Mouse (Mus musculus): ENCODE data around the gene Clec3b. TPM values are rescaled to one million over a fixed set of nuclear protein-coding genes. Genes with fewer than 3 reads are reported as not detected.
A peak's percentile ranks its signal among the peaks of the same experiment; 100 is the strongest.

Gene Clec3b
- polyA plus RNA-seq, 1 experiment from 2014 or later = not detected

DNA sequence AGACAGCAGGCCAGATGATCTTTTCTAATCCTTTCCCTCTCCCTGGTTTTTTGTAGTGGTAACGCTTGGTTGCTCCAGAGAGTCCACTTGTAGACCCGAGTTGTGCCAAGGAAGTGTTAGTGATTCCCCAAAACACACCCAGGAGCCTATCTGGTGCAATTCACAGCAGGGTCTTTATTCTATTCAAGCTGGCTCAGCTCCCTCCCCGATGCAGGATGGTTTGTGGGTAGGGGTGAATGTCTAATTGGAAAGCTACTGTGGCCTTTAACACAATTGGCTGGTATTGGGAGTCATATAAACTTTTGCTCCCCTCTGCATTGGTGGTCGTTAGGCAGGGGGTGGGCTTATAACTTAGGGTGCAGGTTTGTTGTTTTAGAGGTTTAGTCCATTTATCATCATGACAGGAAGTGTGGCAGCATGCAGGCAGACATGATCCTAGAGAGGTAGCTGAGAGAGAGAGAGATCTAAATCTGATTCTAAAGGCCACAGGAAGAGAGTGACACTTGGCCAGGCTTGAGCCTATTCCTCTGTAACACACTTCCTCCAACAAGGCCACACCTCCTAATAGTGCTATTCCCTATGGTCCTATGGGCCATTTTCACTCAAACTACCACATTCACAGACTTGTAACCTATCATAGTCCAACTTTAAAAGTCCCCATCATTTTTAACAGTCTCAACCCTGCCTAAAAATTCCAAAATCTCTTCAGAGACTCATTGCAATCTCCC lies 10.7 kb upstream of the Clec3b start:
- no peak overlapping the region for H3K27ac ChIP-seq (replicated peaks; ENCODE audit: low read depth, low read length)
- ATAC-seq (ENCODE audit: insufficient number of reproducible peaks, low FRiP score, low TSS enrichment, low read depth) (no peak), DNase-seq (ENCODE audit: low spot score) (no peak)
- no peaks in the 10 kb centered on the region; the same call in 1 of the 2 replicates for H3K9me3 ChIP-seq (ENCODE audit: control insufficient read depth, low read length)
- no peaks in the 10 kb centered on the region for H3K27me3 ChIP-seq (ENCODE audit: control insufficient read depth, insufficient read depth, low read length)
- peaks cover 23% of the 10 kb centered on the region for H3K36me3 ChIP-seq (ENCODE audit: control insufficient read depth, insufficient read depth, low read length)
- WGBS = 89% methylated on average over 4 of the region's 4 CpGs
- H3K4me3 ChIP-seq (ENCODE audit: low read depth, low read length) = no peak overlapping the region
- H3K4me1 ChIP-seq (ENCODE audit: control insufficient read depth, insufficient read depth, low read length) = no peaks in the 10 kb centered on the region
- no peak overlapping the region for H3K9ac ChIP-seq (ENCODE audit: low read length)
- H3K4me2 ChIP-seq (ENCODE audit: low read depth, severe bottlenecking) = no peak overlapping the region

DNA sequence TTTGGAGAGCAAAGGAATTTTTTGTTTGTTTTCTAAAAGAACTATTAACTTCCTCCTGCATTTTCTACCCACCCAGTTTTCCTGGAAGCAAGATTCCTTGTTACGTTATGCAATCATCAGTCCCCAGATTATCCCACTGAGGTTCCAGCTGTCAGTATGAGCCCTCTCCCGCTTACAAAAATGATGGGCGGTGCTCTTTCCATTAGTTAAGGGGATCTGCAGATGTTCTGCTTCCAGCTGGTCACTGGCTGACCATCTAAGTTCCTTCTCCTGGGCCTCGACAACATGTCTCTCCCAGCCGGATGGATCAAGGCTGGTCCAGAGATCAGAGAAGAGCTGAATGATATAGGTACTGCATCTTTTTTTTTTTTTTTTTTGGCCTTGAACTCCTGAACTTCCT lies 2.3 kb upstream of the Clec3b start:
- Histone ChIP-seq H3K9me3 (ENCODE audit: control insufficient read depth, low read length) (no peaks in the 10 kb centered on the region; the same call in 1 of the 2 replicates), H3K4me2 (ENCODE audit: low read depth, severe bottlenecking) (no peak overlapping the region), H3K4me1 (ENCODE audit: control insufficient read depth, insufficient read depth, low read length) (no peaks in the 10 kb centered on the region), H3K27me3 (ENCODE audit: control insufficient read depth, insufficient read depth, low read length) (no peaks in the 10 kb centered on the region), H3K27ac (replicated peaks; ENCODE audit: low read depth, low read length) (no peak overlapping the region), H3K36me3 (ENCODE audit: control insufficient read depth, insufficient read depth, low read length) (no peaks in the 10 kb centered on the region), H3K9ac (ENCODE audit: low read length) (no peak overlapping the region), H3K4me3 (ENCODE audit: low read depth, low read length) (no peak overlapping the region)
- DNase-seq (ENCODE audit: low spot score) (no peak), ATAC-seq (ENCODE audit: insufficient number of reproducible peaks, low FRiP score, low TSS enrichment, low read depth) (no peak)
- 88% methylated on average over 5 of the region's 5 CpGs for WGBS

DNA sequence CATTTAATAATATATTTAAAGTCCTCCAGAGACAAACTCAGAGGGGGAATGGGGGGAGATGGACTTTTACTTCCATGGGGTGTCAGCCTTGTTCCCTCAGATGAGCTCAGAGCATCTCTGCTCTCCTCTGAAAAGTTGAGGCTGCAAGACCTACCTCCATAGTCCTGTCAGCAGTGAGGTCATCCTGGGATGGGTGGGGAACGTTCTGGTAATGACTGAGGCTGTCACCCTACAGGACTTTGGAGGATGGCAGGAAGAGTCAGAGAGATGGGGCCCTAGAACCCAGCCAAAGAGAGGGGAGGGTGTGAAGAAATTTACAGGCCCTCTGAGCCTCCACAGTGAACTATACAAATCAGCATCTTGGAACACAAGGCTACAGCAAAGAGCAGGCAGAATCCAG lies 815 bp downstream of the Clec3b start:
- DNase-seq (ENCODE audit: low spot score) = no peak
- ATAC-seq (ENCODE audit: insufficient number of reproducible peaks, low FRiP score, low TSS enrichment, low read depth) = no peak

GRCm38 (mm10) chr9:123152026-123152425 lies 1.3 kb downstream of the Clec3b start:
- Histone ChIP-seq H3K4me3 (ENCODE audit: low read depth, low read length) (no peak overlapping the region), H3K4me2 (ENCODE audit: low read depth, severe bottlenecking) (no peak overlapping the region), H3K36me3 (ENCODE audit: control insufficient read depth, insufficient read depth, low read length) (no peaks in the 10 kb centered on the region), H3K27me3 (ENCODE audit: control insufficient read depth, insufficient read depth, low read length) (no peaks in the 10 kb centered on the region), H3K9me3 (ENCODE audit: control insufficient read depth, low read length) (no peaks in the 10 kb centered on the region), H3K9ac (ENCODE audit: low read length) (no peak overlapping the region), H3K4me1 (ENCODE audit: control insufficient read depth, insufficient read depth, low read length) (no peaks in the 10 kb centered on the region), H3K27ac (replicated peaks; ENCODE audit: low read depth, low read length) (no peak overlapping the region)
- no peak for DNase-seq (ENCODE audit: low spot score)
- WGBS = 75% methylated on average over 3 of the region's 3 CpGs
- ATAC-seq (ENCODE audit: insufficient number of reproducible peaks, low FRiP score, low TSS enrichment, low read depth) = no peak

More for the DNA sequence above, 815 bp downstream of the Clec3b start:
- Histone ChIP-seq H3K36me3 (ENCODE audit: control insufficient read depth, insufficient read depth, low read length) (no peaks in the 10 kb centered on the region), H3K4me1 (ENCODE audit: control insufficient read depth, insufficient read depth, low read length) (no peaks in the 10 kb centered on the region), H3K27me3 (ENCODE audit: control insufficient read depth, insufficient read depth, low read length) (no peaks in the 10 kb centered on the region), H3K9me3 (ENCODE audit: control insufficient read depth, low read length) (no peaks in the 10 kb centered on the region), H3K4me3 (ENCODE audit: low read depth, low read length) (no peak overlapping the region), H3K9ac (ENCODE audit: low read length) (no peak overlapping the region), H3K27ac (replicated peaks; ENCODE audit: low read depth, low read length) (no peak overlapping the region), H3K4me2 (ENCODE audit: low read depth, severe bottlenecking) (no peak overlapping the region)
- WGBS = 67% methylated on average over 1 of the region's 1 CpGs

DNA sequence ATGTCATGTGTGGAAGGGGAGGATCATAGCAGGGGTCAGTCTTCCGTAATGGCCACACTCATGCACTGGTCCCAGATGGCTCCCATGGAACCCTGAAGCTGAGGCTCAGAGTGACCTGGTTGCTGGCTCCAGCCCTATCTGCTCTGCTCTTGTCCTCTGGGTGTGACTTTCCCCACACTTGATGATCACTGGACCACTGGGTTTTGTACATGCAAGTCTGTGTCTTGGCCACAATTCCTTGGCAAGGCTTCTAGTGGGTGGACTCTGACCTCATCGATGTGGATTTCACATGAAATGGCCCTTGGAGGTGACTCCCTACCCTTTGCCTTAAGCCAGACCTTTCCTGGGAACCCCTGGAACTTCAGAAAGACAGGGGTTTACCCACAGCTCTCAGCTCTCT lies 2.4 kb downstream of the Clec3b start:
- Histone ChIP-seq H3K4me2 (ENCODE audit: low read depth, severe bottlenecking) (no peak overlapping the region), H3K27ac (replicated peaks; ENCODE audit: low read depth, low read length) (no peak overlapping the region), H3K4me1 (ENCODE audit: control insufficient read depth, insufficient read depth, low read length) (no peaks in the 10 kb centered on the region), H3K9ac (ENCODE audit: low read length) (no peak overlapping the region), H3K4me3 (ENCODE audit: low read depth, low read length) (no peak overlapping the region), H3K36me3 (ENCODE audit: control insufficient read depth, insufficient read depth, low read length) (no peaks in the 10 kb centered on the region), H3K27me3 (ENCODE audit: control insufficient read depth, insufficient read depth, low read length) (no peaks in the 10 kb centered on the region), H3K9me3 (ENCODE audit: control insufficient read depth, low read length) (no peaks in the 10 kb centered on the region)
- DNase-seq (ENCODE audit: low spot score) (no peak), ATAC-seq (ENCODE audit: insufficient number of reproducible peaks, low FRiP score, low TSS enrichment, low read depth) (no peak)
- 88% methylated on average over 2 of the region's 2 CpGs for WGBS

DNA sequence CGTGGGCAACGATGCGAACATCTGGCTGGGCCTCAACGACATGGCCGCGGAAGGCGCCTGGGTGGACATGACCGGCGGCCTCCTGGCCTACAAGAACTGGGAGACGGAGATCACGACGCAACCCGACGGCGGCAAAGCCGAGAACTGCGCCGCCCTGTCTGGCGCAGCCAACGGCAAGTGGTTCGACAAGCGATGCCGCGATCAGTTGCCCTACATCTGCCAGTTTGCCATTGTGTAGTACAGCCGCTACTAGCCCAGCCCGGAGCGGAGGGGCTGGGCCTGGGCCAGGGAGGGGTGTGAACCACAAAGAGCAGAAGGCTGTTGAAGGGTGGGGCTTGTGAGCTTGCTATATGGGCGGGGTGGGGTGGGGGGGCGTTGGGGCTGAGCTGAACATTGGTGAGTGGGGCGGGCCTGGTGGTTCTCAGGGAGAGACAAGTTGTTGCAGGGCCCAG lies 6.2 kb downstream of the Clec3b start:
- Histone ChIP-seq H3K36me3 (ENCODE audit: control insufficient read depth, insufficient read depth, low read length) (no peaks in the 10 kb centered on the region), H3K9ac (ENCODE audit: low read length) (peak overlapping the region; percentile 30; the same call in 1 of the 2 replicates), H3K27me3 (ENCODE audit: control insufficient read depth, insufficient read depth, low read length) (no peaks in the 10 kb centered on the region), H3K4me3 (ENCODE audit: low read depth, low read length) (peak overlapping the region; percentile 14; the same call in 1 of the 2 replicates), H3K27ac (replicated peaks; ENCODE audit: low read depth, low read length) (no peak overlapping the region), H3K4me2 (ENCODE audit: low read depth, severe bottlenecking) (peak overlapping the region; percentile 13; the same call in 1 of the 2 replicates), H3K9me3 (ENCODE audit: control insufficient read depth, low read length) (no peaks in the 10 kb centered on the region), H3K4me1 (ENCODE audit: control insufficient read depth, insufficient read depth, low read length) (no peaks in the 10 kb centered on the region)
- WGBS = 25% methylated on average over 30 of the region's 30 CpGs
- peak; percentile 76; the same call in 1 of the 2 replicates for ATAC-seq (ENCODE audit: insufficient number of reproducible peaks, low FRiP score, low TSS enrichment, low read depth)
- peak; percentile 45 for DNase-seq (ENCODE audit: low spot score)

DNA sequence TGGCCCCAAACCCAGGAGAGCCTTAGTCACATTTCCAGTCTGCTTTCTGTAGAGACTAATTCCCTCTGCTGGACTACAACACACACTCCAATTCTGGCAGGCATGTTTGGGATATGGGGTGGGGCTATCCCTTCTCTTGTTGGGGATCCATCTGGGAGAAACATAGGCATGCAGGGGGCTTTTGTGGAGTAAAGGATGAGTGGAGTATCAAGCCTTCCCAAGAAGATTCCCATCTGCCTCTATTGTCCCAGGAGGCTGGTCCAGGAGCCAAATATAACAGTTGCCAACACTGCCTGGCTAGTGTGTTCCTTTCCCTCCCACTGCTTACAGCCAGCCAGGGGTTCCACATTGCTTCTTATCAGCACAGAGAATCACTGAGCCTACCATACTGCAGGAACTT lies 7.0 kb downstream of the Clec3b start:
- Histone ChIP-seq H3K36me3 (ENCODE audit: control insufficient read depth, insufficient read depth, low read length) (no peaks in the 10 kb centered on the region), H3K27ac (replicated peaks; ENCODE audit: low read depth, low read length) (no peak overlapping the region), H3K4me3 (ENCODE audit: low read depth, low read length) (no peak overlapping the region), H3K4me1 (ENCODE audit: control insufficient read depth, insufficient read depth, low read length) (no peaks in the 10 kb centered on the region), H3K9me3 (ENCODE audit: control insufficient read depth, low read length) (no peaks in the 10 kb centered on the region), H3K4me2 (ENCODE audit: low read depth, severe bottlenecking) (no peak overlapping the region), H3K27me3 (ENCODE audit: control insufficient read depth, insufficient read depth, low read length) (no peaks in the 10 kb centered on the region), H3K9ac (ENCODE audit: low read length) (no peak overlapping the region)
- DNase-seq (ENCODE audit: low spot score) (no peak), ATAC-seq (ENCODE audit: insufficient number of reproducible peaks, low FRiP score, low TSS enrichment, low read depth) (no peak)

DNA sequence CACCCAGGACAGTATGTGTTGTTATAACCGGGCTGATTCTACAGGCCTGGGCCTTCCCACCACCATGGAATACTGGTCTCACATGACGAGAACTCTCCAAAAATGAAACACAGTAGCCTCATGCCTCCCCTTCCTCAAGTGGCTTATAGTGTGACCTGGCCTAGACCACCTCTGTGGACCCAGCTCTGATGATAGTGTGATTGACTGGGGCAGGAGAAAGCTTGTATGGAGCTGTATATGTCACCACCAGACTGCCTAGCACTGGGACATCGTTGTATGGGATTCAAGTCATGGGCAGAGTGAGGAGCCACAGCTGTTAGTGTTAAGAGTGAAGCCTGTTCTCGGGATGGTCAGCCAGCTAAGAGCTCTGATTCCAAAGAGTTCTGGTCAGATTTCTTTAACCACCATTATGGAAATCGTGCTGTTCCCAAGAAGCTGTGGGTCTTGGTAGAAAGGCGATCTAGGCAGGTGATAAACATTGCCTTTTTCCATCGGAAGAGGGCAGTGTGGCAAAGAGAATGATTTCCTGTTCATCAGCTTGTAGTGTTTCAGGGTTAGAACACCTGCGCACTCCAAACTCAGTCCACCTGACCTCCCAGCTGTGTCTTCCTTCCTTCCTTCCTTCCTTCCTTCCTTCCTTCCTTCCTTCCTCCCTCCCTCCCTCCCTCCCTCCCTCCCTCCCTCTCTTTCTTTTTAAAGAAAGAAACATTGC lies 7.5 kb downstream of the Clec3b start:
- Histone ChIP-seq H3K27me3 (ENCODE audit: control insufficient read depth, insufficient read depth, low read length) (no peaks in the 10 kb centered on the region), H3K27ac (replicated peaks; ENCODE audit: low read depth, low read length) (no peak overlapping the region), H3K9ac (ENCODE audit: low read length) (no peak overlapping the region), H3K4me2 (ENCODE audit: low read depth, severe bottlenecking) (no peak overlapping the region), H3K36me3 (ENCODE audit: control insufficient read depth, insufficient read depth, low read length) (no peaks in the 10 kb centered on the region), H3K4me1 (ENCODE audit: control insufficient read depth, insufficient read depth, low read length) (no peaks in the 10 kb centered on the region), H3K4me3 (ENCODE audit: low read depth, low read length) (no peak overlapping the region), H3K9me3 (ENCODE audit: control insufficient read depth, low read length) (no peaks in the 10 kb centered on the region)
- ATAC-seq (ENCODE audit: insufficient number of reproducible peaks, low FRiP score, low TSS enrichment, low read depth) = no peak
- DNase-seq (ENCODE audit: low spot score) = peak; percentile 59
- 58% methylated on average over 8 of the region's 8 CpGs for WGBS
